Mouse (Mus musculus): ENCODE data around the gene Kptn. TPM values are rescaled to one million over a fixed set of nuclear protein-coding genes. Genes with fewer than 3 reads are reported as not detected.

The Kptn gene
- polyA plus RNA-seq, 1 experiment, result 10.5 TPM

DNA sequence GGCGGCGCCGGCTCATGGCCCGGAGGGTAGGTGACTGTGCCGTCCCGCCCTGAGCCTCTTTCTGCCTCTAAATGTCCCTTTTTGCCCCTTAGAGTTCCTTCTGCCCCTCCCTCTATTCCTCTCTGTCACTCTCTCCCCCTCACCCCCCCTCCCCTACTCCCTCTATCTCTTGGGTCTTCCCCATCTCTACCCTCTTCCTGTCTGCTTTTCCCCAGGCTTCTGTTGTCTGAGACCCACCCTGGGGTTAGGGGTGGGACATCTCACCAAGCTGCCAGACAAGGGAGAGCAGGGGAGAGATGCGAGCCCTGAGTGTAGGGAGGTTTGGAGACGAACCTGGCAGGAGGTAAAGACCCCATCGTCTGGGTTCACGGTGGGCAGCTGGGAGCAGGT is 55.8 kb downstream of the Kptn start:
- TF ChIP-seq POLR2A (IDR thresholded peaks at IDR 0.05; ENCODE audit: borderline replicate concordance, control insufficient read depth, low read depth, low read length) (no peak), CTCF (IDR thresholded peaks at IDR 0.05; ENCODE audit: control insufficient read depth, insufficient read depth, low read length) (no peak)
- H3K4me3 ChIP-seq (replicated peaks; ENCODE audit: control insufficient read depth, low read depth, low read length), result peak overlapping the region; percentile 63
- 7% methylated on average over 10 of the region's 10 CpGs for WGBS

More for the DNA sequence above, 55.8 kb downstream of the Kptn start:
- Histone ChIP-seq H3K27ac (ENCODE audit: control insufficient read depth, insufficient read depth, low read depth, low read length, poor library complexity) (no peak overlapping the region), H3K4me1 (ENCODE audit: control insufficient read depth, insufficient read depth, low read length) (no peaks in the 10 kb centered on the region)

Other genes starting within 250 kb of the Kptn start
- not detected in 2 replicates for gene Crx, start 239.9 kb upstream of the Kptn start, polyA plus RNA-seq (2011; ENCODE audit: insufficient read depth, insufficient read length, low replicate concordance, missing spikeins)
- 1.4 TPM in 1 of 2 replicates, not detected in the other for gene Crxos, start 237.3 kb upstream of the Kptn start, polyA plus RNA-seq (2011; ENCODE audit: insufficient read depth, insufficient read length, low replicate concordance, missing spikeins)
- 159 and 175 TPM in 2 replicates for gene Selenow, start 197.5 kb upstream of the Kptn start, polyA plus RNA-seq (2011; ENCODE audit: insufficient read depth, insufficient read length, low replicate concordance, missing spikeins)
- gene Nop53, start 173.8 kb upstream of the Kptn start, polyA plus RNA-seq (2011; ENCODE audit: insufficient read depth, insufficient read length, low replicate concordance, missing spikeins), result 96.9 and 171 TPM in 2 replicates
- 4.9 and 7.8 TPM in 2 replicates for gene Ehd2, start 152.3 kb upstream of the Kptn start, polyA plus RNA-seq (2011; ENCODE audit: insufficient read depth, insufficient read length, low replicate concordance, missing spikeins)
- 16.7 and 27.9 TPM in 2 replicates for gene Bicra, start 72.0 kb upstream of the Kptn start, polyA plus RNA-seq (2011; ENCODE audit: insufficient read depth, insufficient read length, low replicate concordance, missing spikeins)
- not detected in 2 replicates for gene Zfp541, start 58.1 kb upstream of the Kptn start, polyA plus RNA-seq (2011; ENCODE audit: insufficient read depth, insufficient read length, low replicate concordance, missing spikeins)
- 90.4 and 126 TPM in 2 replicates for gene Napa, start 21.4 kb upstream of the Kptn start, polyA plus RNA-seq (2011; ENCODE audit: insufficient read depth, insufficient read length, low replicate concordance, missing spikeins)
- gene Slc8a2, start 9.9 kb downstream of the Kptn start, polyA plus RNA-seq (2011; ENCODE audit: insufficient read depth, insufficient read length, low replicate concordance, missing spikeins), result not detected in 2 replicates
- gene Meis3, start 55.2 kb downstream of the Kptn start, polyA plus RNA-seq (2011; ENCODE audit: insufficient read depth, insufficient read length, low replicate concordance, missing spikeins), result 5.4 and 7.8 TPM in 2 replicates
- gene Dhx34, start 102.1 kb downstream of the Kptn start, polyA plus RNA-seq (2011; ENCODE audit: insufficient read depth, insufficient read length, low replicate concordance, missing spikeins), result 9.4 and 11.9 TPM in 2 replicates
- 4.2 TPM in 2 replicates for gene C5ar2, start 124.3 kb downstream of the Kptn start, polyA plus RNA-seq (2011; ENCODE audit: insufficient read depth, insufficient read length, low replicate concordance, missing spikeins)
- 9.0 and 17.2 TPM in 2 replicates for gene C5ar1, start 139.6 kb downstream of the Kptn start, polyA plus RNA-seq (2011; ENCODE audit: insufficient read depth, insufficient read length, low replicate concordance, missing spikeins)
- gene Inafm1, start 153.7 kb downstream of the Kptn start, polyA plus RNA-seq (2011; ENCODE audit: insufficient read depth, insufficient read length, low replicate concordance, missing spikeins), result 19.8 and 23.6 TPM in 2 replicates
- 108 and 194 TPM in 2 replicates for gene Ccdc9, start 166.9 kb downstream of the Kptn start, polyA plus RNA-seq (2011; ENCODE audit: insufficient read depth, insufficient read length, low replicate concordance, missing spikeins)
- gene Bbc3, start 188.5 kb downstream of the Kptn start, polyA plus RNA-seq (2011; ENCODE audit: insufficient read depth, insufficient read length, low replicate concordance, missing spikeins), result 4.4 and 9.2 TPM in 2 replicates